Mouse (Mus musculus) granulocyte monocyte progenitor cell, adult 5-6 weeks (primary cell): ENCODE measurements at regions not wholly inside any gene's neighbourhood (a gene's known extent, or its start where the extent isn't known, plus 50 kb on each side); places are given as distances from the start of the nearest gene placed in this dataset.

ENCODE experiments used
- ATAC-seq: replicated peaks from 2 replicates; pipeline ENCODE4 v1.8.0; 2016; ENCODE audit warnings: mild to moderate bottlenecking, moderate TSS enrichment, inconsistent platforms; ENCODE audit not compliant: poor library complexity, severe bottlenecking

DNA sequence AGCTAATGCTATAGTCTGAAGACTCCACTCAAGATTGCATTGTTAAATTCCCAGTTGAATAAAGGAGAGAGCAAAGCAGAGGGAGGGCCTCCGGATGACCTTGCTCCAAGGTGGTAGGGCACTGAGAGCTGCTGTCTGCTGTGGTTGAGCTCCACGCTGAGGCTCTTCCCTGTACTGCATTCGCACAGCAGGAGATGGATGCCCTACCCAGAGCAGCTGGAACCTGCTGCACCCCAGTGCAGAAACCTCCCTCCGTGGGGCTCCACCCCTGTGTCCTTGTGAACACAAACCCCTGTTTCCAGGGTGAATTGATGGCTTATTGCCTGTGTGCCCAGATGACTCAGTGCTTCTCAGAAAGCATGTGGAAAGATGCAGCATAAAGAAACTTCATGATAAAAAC, 404.3 kb downstream of the Rpl36a-ps1 start:
- peak; percentile 53; the same call in 1 of the 2 replicates for ATAC-seq

DNA sequence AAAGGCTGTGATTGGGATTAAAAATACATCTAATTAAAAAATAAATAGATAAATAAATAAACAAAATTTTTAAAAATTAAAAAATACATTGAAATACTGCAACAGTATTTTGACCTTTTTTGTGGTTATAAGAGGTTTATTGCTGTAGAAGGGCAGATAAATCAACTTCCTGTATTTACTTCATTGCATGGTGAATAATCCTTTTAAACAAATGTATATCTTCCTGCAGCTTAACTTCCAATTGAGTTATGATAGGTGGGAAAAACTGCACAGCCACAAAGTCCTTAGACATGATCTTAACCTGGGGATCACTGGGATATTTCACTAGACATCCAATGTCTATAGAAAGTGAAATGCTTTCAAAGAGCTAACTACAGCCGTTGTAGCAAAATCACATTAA, 402.1 kb upstream of the Dach1 start:
- ATAC-seq = no peak

- ATAC-seq = no peak
These were observed 392.4 kb upstream of the Dach1 start for GRCm38 (mm10) chr14:98562002-98562401.

DNA sequence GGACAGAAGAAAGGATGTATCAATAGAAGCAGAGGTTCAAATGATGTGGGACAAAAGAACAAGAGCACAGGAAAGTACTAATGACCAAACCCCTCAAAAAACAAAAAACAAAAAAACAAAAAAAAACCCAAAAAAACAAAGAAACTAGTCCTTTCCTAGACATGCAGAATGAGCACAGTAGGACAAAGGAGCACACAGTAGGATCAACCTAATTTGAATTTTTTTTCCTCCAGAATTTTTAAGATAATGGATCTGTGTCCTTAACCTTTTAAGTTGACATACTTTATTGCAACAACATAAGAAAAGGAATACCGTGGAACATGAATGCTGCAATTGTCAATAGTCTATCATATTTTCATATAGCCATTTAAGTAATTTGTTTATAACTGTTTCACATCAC, 370.2 kb upstream of the Dach1 start:
- no peak for ATAC-seq

DNA sequence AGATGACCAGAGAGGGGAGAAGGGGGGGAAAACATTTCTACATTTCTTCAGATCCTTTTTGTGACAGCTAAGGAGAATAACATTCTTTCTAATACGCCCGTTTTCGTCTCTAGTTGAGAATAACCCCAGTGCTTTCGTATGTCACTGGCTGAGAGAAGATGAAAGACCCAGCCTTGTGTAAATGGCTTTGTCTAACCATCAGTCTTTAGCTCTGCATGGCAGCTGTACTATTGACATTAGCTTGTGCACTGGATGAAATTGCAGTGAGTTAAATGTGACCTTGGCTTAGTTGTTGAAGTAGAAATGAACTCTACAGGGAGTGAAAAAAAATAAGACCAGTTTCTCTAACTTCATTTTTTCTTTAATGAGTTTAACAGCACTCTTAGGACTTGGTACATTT, 368.7 kb upstream of the Dach1 start:
- ATAC-seq = no peak

GRCm38 (mm10) chr14:98533600-98533999, 364.0 kb upstream of the Dach1 start:
- ATAC-seq = no peak; the same call in 1 of the 2 replicates

- no peak for ATAC-seq
These were observed 351.4 kb upstream of the Dach1 start for GRCm38 (mm10) chr14:98520966-98521365.

DNA sequence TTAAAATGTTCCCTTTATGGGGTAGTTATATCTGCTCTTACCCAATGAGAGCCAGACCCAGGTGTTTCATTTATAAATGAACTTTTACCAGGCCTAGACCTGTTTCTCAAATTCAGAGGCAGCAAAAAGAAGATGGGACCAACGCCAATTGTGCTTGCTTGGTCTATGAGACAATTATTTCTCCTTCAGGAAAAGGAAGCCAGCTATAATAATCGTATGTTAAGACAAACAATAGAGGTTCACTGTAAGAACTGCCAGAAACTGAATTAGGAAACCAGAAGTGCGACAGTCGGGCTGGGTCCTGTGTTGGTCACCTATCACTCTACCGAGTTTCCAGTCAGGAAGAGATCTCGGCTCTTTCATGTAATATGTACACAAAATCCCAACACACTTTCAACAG, 335.8 kb upstream of the Dach1 start:
- ATAC-seq = no peak

- ATAC-seq = no peak
These were observed 307.9 kb upstream of the Dach1 start for GRCm38 (mm10) chr14:98477416-98477815.

DNA sequence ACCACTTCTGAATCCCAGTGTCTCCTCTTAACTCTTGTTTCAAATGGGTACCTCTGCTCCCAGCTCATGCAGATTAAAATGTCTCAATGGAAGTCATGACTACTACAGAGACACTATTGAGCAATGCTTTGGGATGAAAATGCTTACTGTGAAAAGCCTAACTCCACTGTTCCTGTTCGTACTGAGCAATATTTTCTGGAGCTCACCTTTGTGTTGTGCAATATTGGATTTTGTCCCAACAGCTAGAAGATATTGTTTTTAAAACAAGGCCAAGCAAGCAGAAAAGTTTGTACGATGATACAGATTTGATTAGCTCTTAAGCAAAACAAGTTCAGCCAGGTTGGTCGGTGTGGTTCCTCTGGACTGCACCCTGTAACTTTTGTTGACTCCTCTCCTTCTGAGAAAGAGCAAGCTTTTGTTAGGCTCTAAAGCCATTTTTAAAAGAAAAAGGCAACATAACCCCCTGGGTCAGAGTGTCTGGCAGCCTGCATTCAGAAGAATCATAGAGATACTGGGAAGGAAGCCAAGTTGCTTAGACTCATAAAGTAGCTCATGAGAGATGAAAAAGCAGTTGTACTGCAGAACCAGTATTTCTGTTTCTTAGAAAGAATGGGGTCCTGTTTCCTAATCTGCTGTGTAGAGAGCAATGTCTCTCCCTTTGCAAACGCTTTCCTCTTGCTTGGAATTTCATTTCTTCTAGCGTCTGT, 302.4 kb upstream of the Dach1 start:
- ATAC-seq = no peak

- no peak for ATAC-seq
These were observed 284.9 kb upstream of the Dach1 start for GRCm38 (mm10) chr14:98454461-98454860.

- no peak for ATAC-seq
These were observed 282.6 kb upstream of the Dach1 start for GRCm38 (mm10) chr14:98452191-98452590.

GRCm38 (mm10) chr14:98449568-98449967, 280.0 kb upstream of the Dach1 start:
- ATAC-seq = no peak

GRCm38 (mm10) chr14:98442411-98442810, 272.8 kb upstream of the Dach1 start:
- no peak for ATAC-seq

GRCm38 (mm10) chr14:98441954-98442353, 272.4 kb upstream of the Dach1 start:
- no peak for ATAC-seq

DNA sequence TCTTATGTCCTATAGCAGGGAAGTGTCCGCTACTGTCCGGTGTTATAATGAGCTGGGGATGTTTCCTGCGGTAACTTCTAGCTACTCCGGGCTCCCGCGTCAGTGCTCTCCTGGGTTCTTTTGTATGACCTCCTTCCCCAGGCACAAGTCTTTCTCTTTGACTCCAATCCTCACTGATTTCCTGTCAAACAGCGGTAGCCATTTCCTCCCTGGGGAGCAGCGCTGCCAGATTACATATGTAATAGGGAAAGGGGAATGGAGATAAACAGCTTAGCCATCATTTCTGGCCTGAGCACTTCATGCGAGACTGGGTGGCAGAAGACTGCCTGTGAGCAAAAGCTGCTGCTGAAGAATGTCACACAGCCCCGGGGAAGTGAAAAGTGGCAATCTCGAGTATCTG, 262.4 kb upstream of the Dach1 start:
- ATAC-seq = no peak

DNA sequence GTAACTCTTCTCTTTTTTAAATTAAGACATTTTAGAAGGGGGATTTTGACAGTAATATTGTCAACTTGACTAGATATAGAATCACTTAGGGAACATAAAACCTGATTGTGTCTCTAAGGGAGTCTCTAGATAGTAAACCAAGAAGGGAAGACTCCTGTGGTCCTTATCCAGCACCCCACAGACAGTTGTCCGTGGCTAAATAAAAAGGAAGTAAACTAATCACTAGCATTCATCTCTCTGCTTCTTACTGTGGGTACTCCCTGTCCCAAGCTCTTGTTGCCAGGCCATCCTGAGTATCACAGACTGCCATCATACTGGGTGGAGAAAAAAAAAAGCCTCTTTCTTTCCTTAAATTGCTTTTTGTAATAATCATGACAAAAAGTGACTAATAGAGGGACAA, 248.2 kb upstream of the Dach1 start:
- ATAC-seq = no peak

GRCm38 (mm10) chr14:98414201-98414600, 244.6 kb upstream of the Dach1 start:
- no peak; the same call in 1 of the 2 replicates for ATAC-seq

DNA sequence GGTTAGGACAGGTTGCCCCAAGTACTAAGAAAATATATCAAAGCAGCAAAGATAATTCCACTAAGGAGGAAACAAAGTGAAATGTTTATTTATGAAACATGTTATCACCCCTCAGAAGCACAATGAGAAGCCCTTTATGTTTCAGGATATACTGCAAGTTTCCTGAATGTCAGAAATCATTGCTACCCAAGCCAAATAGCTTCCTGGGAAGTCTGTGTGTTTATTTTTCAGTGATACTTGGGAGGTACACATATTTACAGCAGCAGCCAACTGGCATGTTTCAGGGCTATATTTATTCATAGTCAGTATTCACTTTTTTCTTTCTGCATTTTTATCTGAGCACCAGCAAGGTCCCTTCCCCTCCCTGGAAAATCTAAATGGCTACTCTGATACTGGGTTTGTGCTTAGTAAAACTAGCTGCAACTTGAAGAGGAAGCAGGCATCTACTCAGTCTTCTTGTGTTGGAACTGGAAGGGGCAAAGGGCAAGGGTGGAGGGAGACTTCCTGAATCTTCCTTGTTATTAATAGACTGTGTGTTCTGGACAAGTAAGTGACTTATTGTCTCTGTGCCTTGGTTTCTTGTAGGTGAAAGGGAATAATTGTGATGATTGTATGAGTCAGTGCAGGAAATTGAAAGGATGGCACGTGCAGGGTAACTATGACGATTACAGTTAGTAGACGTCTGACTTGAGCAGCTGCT, 236.5 kb upstream of the Dach1 start:
- no peak for ATAC-seq

GRCm38 (mm10) chr14:98404026-98404425, 234.5 kb upstream of the Dach1 start:
- ATAC-seq = no peak

DNA sequence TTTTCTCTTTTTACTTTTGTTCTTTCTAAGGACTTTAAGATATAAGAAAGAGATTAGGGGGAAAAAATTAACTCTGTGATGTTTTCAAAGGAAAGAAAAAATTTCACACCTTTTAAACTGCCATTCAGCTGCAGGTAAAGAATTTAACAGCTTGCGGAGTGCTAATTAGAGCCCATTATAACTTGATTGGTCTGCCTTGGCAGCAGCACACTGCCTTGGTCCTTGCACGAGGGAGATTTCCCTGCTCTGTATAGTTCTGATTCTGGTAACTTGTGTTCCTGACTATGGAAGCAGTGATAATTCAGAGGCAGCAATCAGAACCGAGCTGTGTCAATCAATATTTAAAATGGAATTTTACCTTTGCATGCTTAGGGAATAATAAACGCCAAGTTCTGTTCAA, 218.3 kb upstream of the Dach1 start:
- ATAC-seq = no peak
